Mouse (Mus musculus): Measurements from ENCODE around the gene Dkkl1.

DNA sequence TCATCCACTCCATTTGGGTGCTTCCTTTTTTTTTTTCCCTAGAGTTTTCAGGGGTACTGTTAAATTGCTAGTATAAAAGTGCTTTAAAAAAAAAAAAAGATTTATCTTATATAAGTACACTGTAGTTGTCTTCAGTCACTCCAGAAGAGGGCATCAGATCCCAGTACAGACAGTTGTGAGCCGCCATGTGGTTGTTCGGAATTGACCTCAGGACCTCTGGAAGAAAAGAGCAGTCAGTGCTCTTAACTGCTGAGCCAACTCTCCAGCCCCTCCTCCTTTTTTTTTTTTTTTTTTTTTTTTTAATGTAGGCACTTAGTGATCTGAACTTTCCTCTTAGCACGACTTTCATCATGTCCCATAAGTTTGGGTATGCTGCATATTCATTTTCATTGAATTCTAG, 35.7 kb upstream of the Dkkl1 start:
- TF ChIP-seq CTCF (IDR thresholded peaks at IDR 0.05; ENCODE audit: borderline replicate concordance, insufficient read depth, low read depth, low read length) (no peak), POLR2A (IDR thresholded peaks at IDR 0.05; ENCODE audit: borderline replicate concordance, insufficient read depth, low read length) (no peak)
